Mouse (Mus musculus): ENCODE results near the gene Prss47.

- TF ChIP-seq CTCF (IDR thresholded peaks at IDR 0.05; ENCODE audit: low read depth, low read length): no peak
- TF ChIP-seq POLR2A (IDR thresholded peaks at IDR 0.05; ENCODE audit: borderline replicate concordance, low read depth, low read length): no peak
These were observed 17.4 kb upstream of the Prss47 start for GRCm38 (mm10) chr13:65069969-65070368.
